Mouse (Mus musculus) layer of hippocampus, adult 2 months (tissue): Measurements from ENCODE around the gene Serpinh1. TPM values are rescaled to one million over a fixed set of nuclear protein-coding genes. Genes with fewer than 3 reads are reported as not detected.
A peak's percentile ranks its signal among the peaks of the same experiment; 100 is the strongest.

Experiments
- DNase-seq, 2 experiments: peaks; one replicate each; pipeline ENCODE4 v3.0.0; 2022; ENCODE audit warnings: low spot score in 2 of 2
- H3K27ac ChIP-seq: fragments of 200-600 bp; 2 replicates; pipeline ENCODE4 v1.8.1; 2022
- H3K4me3 ChIP-seq: fragments of 200-600 bp; 2 replicates; pipeline ENCODE4 v1.8.1; 2022; ENCODE audit warnings: mild to moderate bottlenecking
- CTCF ChIP-seq: fragments of 200-600 bp; conservative IDR thresholded peaks from 2 replicates; pipeline ENCODE4 v1.8.1; 2022; ENCODE audit warnings: antibody characterized with exemption, mild to moderate bottlenecking, moderate library complexity
- total RNA-seq, 2 experiments: library from RNA; stranded (reverse); gene quantifications; 2 replicates each; pipeline ENCODE4 v1.2.3; 2021

The Serpinh1 gene
- total RNA-seq, 2 experiments from 2014 or later: 20.7 to 21.1 TPM

DNA sequence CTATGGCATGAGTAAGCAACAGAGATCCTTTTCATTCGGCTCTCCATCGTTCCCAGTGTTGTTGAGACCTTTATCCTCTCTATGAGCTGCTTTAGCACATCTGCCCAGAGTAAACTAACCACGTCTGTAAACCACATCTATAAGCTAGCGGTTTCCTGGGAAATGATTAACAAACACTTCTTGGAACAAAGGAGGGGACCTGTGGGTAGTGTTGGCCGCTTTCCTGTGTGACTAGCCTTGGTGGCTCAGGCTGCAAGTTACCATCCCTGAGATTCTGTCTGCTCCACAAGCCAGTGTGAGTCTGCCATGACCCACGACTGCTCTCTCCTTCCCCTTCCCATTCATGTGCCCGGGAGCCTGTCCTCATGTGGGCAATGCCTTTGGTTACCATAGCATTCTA lies 41.6 kb downstream of the Serpinh1 start:
- H3K4me3 ChIP-seq: no peak overlapping the region
- H3K27ac ChIP-seq: no peak overlapping the region
- DNase-seq: no peak
- no peak for TF ChIP-seq CTCF

DNA sequence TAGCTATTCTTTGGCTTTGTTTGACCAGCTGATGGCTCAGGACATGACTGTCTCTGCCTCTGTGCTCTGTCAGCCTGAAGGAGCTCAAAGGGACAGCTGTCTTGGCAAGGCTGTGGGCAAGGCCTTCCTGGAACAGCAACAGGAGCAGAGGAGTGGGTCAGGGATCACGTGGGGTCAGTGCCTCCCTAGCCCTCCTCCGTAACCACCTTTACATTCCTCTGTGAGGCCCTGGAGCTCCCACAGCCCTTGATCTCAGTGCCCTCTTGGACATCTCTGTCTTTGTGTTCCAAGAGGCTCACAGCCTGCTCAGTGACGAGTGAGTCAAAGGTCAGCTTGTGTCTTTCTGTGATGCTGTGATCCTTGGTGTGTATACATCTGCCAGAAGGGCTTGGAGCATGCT lies 46.4 kb downstream of the Serpinh1 start:
- DNase-seq: no peak
- Histone ChIP-seq H3K27ac (no peak overlapping the region), H3K4me3 (no peak overlapping the region)
- no peak for TF ChIP-seq CTCF

DNA sequence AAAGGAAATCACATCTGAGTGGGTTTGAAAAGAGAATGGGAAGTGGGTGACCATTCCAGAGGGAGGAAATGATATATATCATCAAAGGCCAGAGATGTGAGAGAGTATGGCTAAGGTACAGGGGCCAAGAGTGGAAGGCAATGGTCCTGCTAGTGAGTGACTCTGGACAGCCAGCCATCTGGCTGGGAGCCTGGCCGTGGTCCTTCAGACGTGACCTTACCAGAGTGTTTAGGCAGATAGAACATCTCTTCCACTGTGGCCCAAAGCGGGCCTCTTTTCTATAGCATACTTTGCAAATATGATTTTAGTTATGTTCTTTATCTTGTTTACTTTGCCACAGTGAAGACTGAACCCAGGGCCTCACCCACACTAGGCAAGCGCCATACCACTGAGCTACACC lies 47.4 kb downstream of the Serpinh1 start:
- Histone ChIP-seq H3K4me3 (no peak overlapping the region), H3K27ac (no peak overlapping the region)
- DNase-seq: no peak
- TF ChIP-seq CTCF: no peak

DNA sequence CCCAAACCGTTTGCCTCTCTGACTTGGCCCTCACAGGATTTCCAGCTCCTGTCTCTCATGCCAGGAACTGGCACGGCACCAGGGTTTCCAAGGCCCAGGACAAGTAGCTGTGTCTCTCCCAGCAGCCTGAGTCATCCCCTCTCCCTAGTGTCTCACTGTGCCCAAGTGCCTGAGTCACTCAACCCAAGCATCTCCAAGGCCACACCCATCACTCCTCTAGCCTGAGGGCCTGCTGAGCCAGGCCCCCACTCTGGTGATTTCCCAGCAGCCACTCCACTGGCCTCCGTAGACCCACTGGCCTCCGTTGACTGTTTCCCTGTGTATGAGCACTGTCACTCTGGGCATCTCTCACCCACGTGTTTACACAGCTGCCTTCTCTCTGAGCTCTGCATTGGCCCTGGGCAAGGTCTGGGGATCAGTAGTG lies 48.1 kb downstream of the Serpinh1 start:
- DNase-seq: peak in 1 of 2 experiments; percentile 22

DNA sequence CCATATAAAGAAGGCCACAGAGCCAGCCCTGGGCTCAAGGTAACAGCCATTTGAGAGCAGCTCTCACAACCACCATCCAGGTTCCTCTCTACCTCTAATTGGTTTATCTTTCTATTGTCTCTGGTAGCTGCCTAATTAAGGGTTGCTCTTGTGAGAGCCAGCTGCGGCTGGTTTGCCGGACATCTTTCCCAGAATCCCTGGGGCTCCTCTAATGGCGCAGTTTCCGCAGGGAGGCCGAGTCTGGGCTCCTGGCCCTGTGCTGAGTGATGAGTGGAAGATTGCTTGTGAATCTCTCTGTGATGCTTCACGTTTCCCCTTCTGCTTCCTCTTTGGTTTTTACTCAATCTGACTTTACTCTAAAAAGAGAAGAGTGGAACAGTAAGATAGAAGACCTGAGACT lies 49.0 kb downstream of the Serpinh1 start:
- DNase-seq: no peak
- Histone ChIP-seq H3K27ac (peak overlapping the region; percentile 32; the same call in 1 of the 2 replicates), H3K4me3 (no peak overlapping the region)
- TF ChIP-seq CTCF: no peak

More for the DNA sequence above, 48.1 kb downstream of the Serpinh1 start:
- no peak for TF ChIP-seq CTCF
- Histone ChIP-seq H3K27ac (no peak overlapping the region), H3K4me3 (no peak overlapping the region)

DNA sequence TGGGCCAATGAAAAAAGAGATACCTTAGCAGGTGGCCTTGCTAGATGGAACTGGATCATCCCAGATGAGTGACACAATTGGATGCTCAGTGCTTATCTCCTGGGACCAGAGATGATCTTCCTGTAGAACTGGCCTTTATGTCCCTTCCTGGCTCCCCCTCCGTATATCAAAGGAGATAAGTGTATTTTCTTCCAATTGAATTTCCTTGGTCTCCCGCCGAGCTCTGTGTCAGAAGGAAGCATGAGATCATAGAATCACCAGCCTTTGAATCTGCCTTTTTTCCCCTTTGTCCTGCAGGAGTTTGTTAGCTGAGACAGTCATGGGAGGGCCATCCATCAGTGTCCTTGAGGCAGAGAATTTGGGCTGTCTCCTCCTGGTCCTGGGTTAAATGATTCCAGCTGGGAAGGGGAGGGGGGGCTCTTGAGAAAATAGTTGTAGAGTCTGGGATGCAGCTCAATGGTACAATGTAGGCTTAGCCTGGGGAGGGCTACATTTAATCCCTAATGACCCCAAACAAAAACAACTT lies 52.3 kb downstream of the Serpinh1 start:
- no peak for TF ChIP-seq CTCF
- DNase-seq: no peak
- Histone ChIP-seq H3K4me3 (no peak overlapping the region), H3K27ac (no peak overlapping the region)

Other genes with a start within 250 kb of the Serpinh1 start
- gene Uvrag, start 212.1 kb downstream of the Serpinh1 start, total RNA-seq: 10 to 100 TPM; 48.9 to 52.4 TPM
- gene Dgat2, start 170.5 kb downstream of the Serpinh1 start, total RNA-seq: 100 to 1,000 TPM; 111 TPM
- not detected for gene Mogat2, start 114.6 kb downstream of the Serpinh1 start, total RNA-seq
- 10 to 100 TPM; 96.6 to 98.6 TPM for gene Map6, start 85.8 kb downstream of the Serpinh1 start, total RNA-seq
- 10 to 100 TPM; 20.8 to 24.3 TPM for gene Gdpd5, start 28.2 kb upstream of the Serpinh1 start, total RNA-seq
- 1 to 10 TPM; 2.0 to 2.8 TPM for gene Klhl35, start 112.8 kb upstream of the Serpinh1 start, total RNA-seq
- 100 to 1,000 TPM; 278 to 289 TPM for gene Rps3, start 130.5 kb upstream of the Serpinh1 start, total RNA-seq
- 100 to 1,000 TPM; 143 to 148 TPM for gene Arrb1, start 182.2 kb upstream of the Serpinh1 start, total RNA-seq